Mouse (Mus musculus): Measurements from ENCODE around the gene Retreg3.

- 0 out of 2 replicates have a peak, but pooled peaks have one; percentile 44 for TF ChIP-seq POLR2A (IDR thresholded peaks at IDR 0.05; ENCODE audit: insufficient read depth, low read depth, low read length)
- TF ChIP-seq CTCF (IDR thresholded peaks at IDR 0.05), result no peak
Observed at GRCm38 (mm10) chr11:101063676-101064327, 55.9 kb downstream of the Retreg3 start.

All from heart, adult 2 months (tissue).